Mouse (Mus musculus) limb, embryonic 14.5 days (tissue): ENCODE measurements at regions not wholly inside any gene's neighbourhood (a gene's known extent, or its start where the extent isn't known, plus 50 kb on each side); places are given as distances from the start of the nearest gene placed in this dataset.

Experiments used
- ATAC-seq: fragments of 200-750 bp; cut with Nextera tagmentation; 2 replicates; pipeline ENCODE4 v1.8.0; 2017; ENCODE audit warnings: low read depth, moderate number of reproducible peaks, moderate TSS enrichment; ENCODE audit not compliant: low FRiP score
- DNase-seq: peaks from one replicate; pipeline ENCODE4 v3.0.0-alpha.2; 2015; ENCODE audit warnings: low spot score
- H3K27ac ChIP-seq: fragments of 300-500 bp; sonication (generic); replicated peaks from 2 replicates; pipeline ENCODE4 v1.5.1; 2014; ENCODE audit warnings: low read depth, mild to moderate bottlenecking, low read length, moderate library complexity, mixed read lengths
- H3K27me3 ChIP-seq: fragments of 300-500 bp; sonication (generic); 2 replicates; pipeline ENCODE4 v1.6.1; 2014; ENCODE audit warnings: low read length, mixed read lengths; ENCODE audit not compliant: control insufficient read depth, insufficient read depth
- H3K36me3 ChIP-seq: fragments of 300-500 bp; sonication (generic); 2 replicates; pipeline ENCODE4 v1.6.1; 2014; ENCODE audit warnings: mild to moderate bottlenecking, low read length, moderate library complexity, mixed read lengths; ENCODE audit not compliant: control insufficient read depth, insufficient read depth
- H3K4me1 ChIP-seq: fragments of 300-500 bp; sonication (generic); 2 replicates; pipeline ENCODE4 v1.6.1; 2014; ENCODE audit warnings: antibody characterized with exemption, low read length, mixed read lengths; ENCODE audit not compliant: control insufficient read depth, insufficient read depth
- H3K4me2 ChIP-seq: fragments of 300-500 bp; sonication (generic); replicated peaks from 2 replicates; pipeline ENCODE4 v1.6.1; 2014; ENCODE audit warnings: low read depth, mild to moderate bottlenecking, low read length, moderate library complexity; ENCODE audit not compliant: severe bottlenecking
- H3K4me3 ChIP-seq: fragments of 300-500 bp; sonication (generic); replicated peaks from 2 replicates; pipeline ENCODE4 v1.5.1; 2014; ENCODE audit warnings: low read length
- H3K9ac ChIP-seq: fragments of 300-500 bp; sonication (generic); 2 replicates; pipeline ENCODE4 v1.6.1; 2014; ENCODE audit warnings: mild to moderate bottlenecking, low read depth, low read length, moderate library complexity; ENCODE audit not compliant: severe bottlenecking
- H3K9me3 ChIP-seq: fragments of 300-500 bp; sonication (generic); 2 replicates; pipeline ENCODE4 v1.6.1; 2016; ENCODE audit warnings: low read length; ENCODE audit not compliant: control insufficient read depth
- POLR2A ChIP-seq: fragments of 200-500 bp; IDR thresholded peaks from 2 replicates; pipeline ENCODE4 v1.8.0; 2012; ENCODE audit warnings: inconsistent platforms, mild to moderate bottlenecking, moderate library complexity, borderline replicate concordance; ENCODE audit not compliant: insufficient read depth, insufficient read length; ENCODE audit errors: extremely low read depth
- WGBS: fragments of 180-500 bp; shearing (Covaris S2); extraction: QIAGEN DNeasy Blood & Tissue Kit; methylation state at CpG from one replicate; pipeline ENCODE4 v1.1.7; 2014; 5-methylcytosine and 5-hydroxymethylcytosine counted together

DNA sequence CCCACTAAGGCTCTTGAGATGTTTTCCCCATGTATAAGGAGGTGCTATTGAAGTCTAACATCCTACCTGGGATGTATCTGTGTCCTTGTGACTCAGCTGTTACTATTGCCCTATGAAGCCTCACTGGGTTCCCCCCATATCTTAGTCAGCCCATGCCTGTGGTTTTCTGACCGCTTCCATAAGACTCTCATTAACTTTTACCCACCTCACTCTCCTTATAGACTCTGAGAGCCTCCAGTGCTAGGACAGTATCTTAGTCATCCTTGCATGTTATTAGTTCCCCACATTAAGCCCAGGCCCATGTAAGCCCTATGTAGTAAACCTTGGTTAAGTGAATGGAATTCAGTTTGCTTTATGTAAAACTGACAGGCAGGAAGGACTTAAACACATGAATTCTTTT is 337.5 kb upstream of the Trib2 start:
- Histone ChIP-seq H3K9me3 (no peaks in the 10 kb centered on the region), H3K36me3 (no peaks in the 10 kb centered on the region), H3K4me3 (no peak overlapping the region), H3K27me3 (no peaks in the 10 kb centered on the region), H3K9ac (no peak overlapping the region), H3K4me1 (peaks cover 11% of the 10 kb centered on the region), H3K4me2 (no peak overlapping the region), H3K27ac (no peak overlapping the region)
- no peak for DNase-seq
- 80% methylated on average over 1 of the region's 1 CpGs for WGBS
- no peak for TF ChIP-seq POLR2A
- ATAC-seq = no peak

- no peaks in the 10 kb centered on the region for H3K9me3 ChIP-seq
- no peaks in the 10 kb centered on the region for H3K27me3 ChIP-seq
- no peaks in the 10 kb centered on the region for H3K36me3 ChIP-seq
- H3K4me3 ChIP-seq = no peak overlapping the region
- no peak overlapping the region for H3K9ac ChIP-seq
- DNase-seq (no peak), ATAC-seq (no peak)
- H3K27ac ChIP-seq = peak overlapping the region; percentile 0; the same call in 1 of the 2 replicates
- WGBS = 80% methylated on average over 11 of the region's 11 CpGs
- H3K4me1 ChIP-seq = peaks cover 11% of the 10 kb centered on the region
- TF ChIP-seq POLR2A = no peak
- H3K4me2 ChIP-seq = no peak overlapping the region
These were observed 335.4 kb upstream of the Trib2 start for GRCm38 (mm10) chr12:16152108-16152507.

GRCm38 (mm10) chr12:16151170-16151702 is 334.5 kb upstream of the Trib2 start:
- ATAC-seq (peak; percentile 68), DNase-seq (peak; percentile 48)
- Histone ChIP-seq H3K36me3 (no peaks in the 10 kb centered on the region), H3K27ac (no peak overlapping the region), H3K4me3 (no peak overlapping the region), H3K27me3 (no peaks in the 10 kb centered on the region), H3K4me1 (peaks cover 11% of the 10 kb centered on the region), H3K9me3 (no peaks in the 10 kb centered on the region), H3K9ac (no peak overlapping the region), H3K4me2 (no peak overlapping the region)
- 26% methylated on average over 5 of the region's 5 CpGs for WGBS
- no peak for TF ChIP-seq POLR2A

- no peak overlapping the region for H3K27ac ChIP-seq
- H3K4me2 ChIP-seq = no peak overlapping the region
- DNase-seq (no peak), ATAC-seq (no peak)
- no peaks in the 10 kb centered on the region for H3K27me3 ChIP-seq
- TF ChIP-seq POLR2A = no peak
- WGBS = 90% methylated on average over 2 of the region's 2 CpGs
- H3K4me3 ChIP-seq = no peak overlapping the region
- no peaks in the 10 kb centered on the region for H3K9me3 ChIP-seq
- no peaks in the 10 kb centered on the region for H3K36me3 ChIP-seq
- H3K4me1 ChIP-seq = peaks cover 5% of the 10 kb centered on the region
- no peak overlapping the region for H3K9ac ChIP-seq
These were observed 330.2 kb upstream of the Trib2 start for GRCm38 (mm10) chr12:16146919-16147318.

DNA sequence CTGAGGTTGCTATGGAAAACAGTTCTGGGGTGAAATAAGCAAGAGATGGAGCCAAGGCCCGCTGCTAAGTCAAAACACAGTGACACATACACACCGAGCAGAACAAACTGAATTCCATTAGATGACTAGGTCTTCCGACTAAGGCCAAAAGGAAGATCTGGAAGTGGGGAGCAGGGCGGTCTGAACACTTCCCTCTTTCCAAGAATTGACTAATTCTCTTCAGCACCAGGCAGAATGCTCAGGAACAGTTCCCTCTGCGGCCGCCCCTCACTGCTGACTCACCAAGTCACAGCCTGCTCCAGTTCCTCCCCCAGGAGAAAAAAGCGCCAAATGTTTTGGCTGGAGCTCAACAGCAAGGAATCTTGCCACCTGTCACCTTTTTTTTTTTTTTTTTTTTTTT is 328.9 kb upstream of the Trib2 start:
- no peak overlapping the region for H3K27ac ChIP-seq
- TF ChIP-seq POLR2A = no peak
- H3K4me2 ChIP-seq = no peak overlapping the region
- no peak overlapping the region for H3K9ac ChIP-seq
- DNase-seq (no peak), ATAC-seq (no peak; the same call in 1 of the 2 replicates)
- H3K27me3 ChIP-seq = no peaks in the 10 kb centered on the region
- no peaks in the 10 kb centered on the region for H3K9me3 ChIP-seq
- H3K4me1 ChIP-seq = peaks cover 7% of the 10 kb centered on the region
- 75% methylated on average over 7 of the region's 7 CpGs for WGBS
- no peaks in the 10 kb centered on the region for H3K36me3 ChIP-seq
- H3K4me3 ChIP-seq = no peak overlapping the region

DNA sequence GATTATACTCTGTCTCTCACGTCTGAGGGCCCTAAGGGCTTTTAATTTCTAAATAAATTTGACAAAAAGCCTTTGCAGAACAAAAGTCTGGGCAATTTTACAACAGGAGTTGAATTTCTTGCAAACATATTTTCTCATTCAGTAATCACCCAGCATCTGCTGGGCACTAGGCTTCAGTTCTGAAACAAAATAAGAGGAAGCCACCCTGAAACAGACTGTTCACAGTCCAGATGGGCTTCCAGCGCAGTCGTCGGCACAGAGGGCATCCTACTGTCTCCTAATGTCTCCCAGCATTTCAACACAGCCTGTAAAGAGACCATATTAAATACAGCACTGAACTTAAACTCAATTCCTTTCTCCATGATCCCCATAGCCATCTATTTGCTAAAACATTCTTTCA is 324.5 kb upstream of the Trib2 start:
- DNase-seq (no peak), ATAC-seq (no peak)
- Histone ChIP-seq H3K27me3 (no peaks in the 10 kb centered on the region), H3K27ac (no peak overlapping the region), H3K9me3 (no peaks in the 10 kb centered on the region), H3K4me3 (no peak overlapping the region), H3K36me3 (no peaks in the 10 kb centered on the region), H3K9ac (no peak overlapping the region), H3K4me1 (peaks cover 10% of the 10 kb centered on the region), H3K4me2 (no peak overlapping the region)
- 63% methylated on average over 4 of the region's 4 CpGs for WGBS
- TF ChIP-seq POLR2A = no peak
